Mouse (Mus musculus) megakaryocyte, embryonic 14.5 days (primary cell): Measurements from ENCODE around the gene Lrrc8c.

Experiments
- FLI1 ChIP-seq: IDR thresholded peaks from 2 replicates; pipeline ENCODE4 v1.6.1; 2012; ENCODE audit warnings: low read length, inconsistent platforms, mixed read lengths
- GATA1 ChIP-seq: IDR thresholded peaks from 3 replicates; pipeline ENCODE4 v1.6.1; 2012; ENCODE audit warnings: mixed read lengths, low read length, inconsistent platforms, borderline replicate concordance

DNA sequence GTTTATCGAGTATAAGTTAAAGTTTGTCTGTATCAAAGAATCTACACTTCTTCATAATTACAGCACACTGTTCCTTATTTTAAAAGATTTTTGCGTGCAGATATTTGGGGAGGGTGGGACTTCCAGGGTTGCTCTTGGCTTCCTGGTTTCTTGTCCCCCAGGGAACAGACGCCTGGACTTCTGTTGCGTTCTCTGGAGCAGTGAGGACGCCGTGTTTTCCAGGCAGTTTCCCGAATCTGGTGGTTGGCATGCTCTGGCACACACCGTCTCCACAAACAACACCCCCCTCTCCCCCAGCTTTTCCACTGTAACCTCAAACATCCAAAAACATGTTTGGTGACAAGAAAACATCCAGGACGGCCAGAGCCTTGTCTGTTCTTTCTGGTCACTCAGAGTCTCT lies 7.6 kb downstream of the Lrrc8c start:
- no peak for TF ChIP-seq FLI1
- no peak for TF ChIP-seq GATA1
